Mouse (Mus musculus) cerebellum, adult 2 months (tissue): ENCODE measurements at regions not wholly inside any gene's neighbourhood (a gene's known extent, or its start where the extent isn't known, plus 50 kb on each side); places are given as distances from the start of the nearest gene placed in this dataset.

Source experiments
- CTCF ChIP-seq: fragments of 200-500 bp; IDR thresholded peaks from 2 replicates; pipeline ENCODE4 v1.5.1; 2011; ENCODE audit warnings: low read depth, mild to moderate bottlenecking, control low read depth, low read length, moderate library complexity, borderline replicate concordance; ENCODE audit not compliant: insufficient read depth
- POLR2A ChIP-seq: fragments of 200-500 bp; IDR thresholded peaks from 2 replicates; pipeline ENCODE4 v1.6.1; 2011; ENCODE audit warnings: low read length, control low read depth, borderline replicate concordance; ENCODE audit not compliant: insufficient read depth

- TF ChIP-seq POLR2A (no peak), CTCF (no peak)
Observed at GRCm38 (mm10) chr8:44576993-44577392, 358.3 kb upstream of the Fat1 start.
